8 mouse cellular contexts compared by ENCODE assay signal in the genomic region with DNA sequence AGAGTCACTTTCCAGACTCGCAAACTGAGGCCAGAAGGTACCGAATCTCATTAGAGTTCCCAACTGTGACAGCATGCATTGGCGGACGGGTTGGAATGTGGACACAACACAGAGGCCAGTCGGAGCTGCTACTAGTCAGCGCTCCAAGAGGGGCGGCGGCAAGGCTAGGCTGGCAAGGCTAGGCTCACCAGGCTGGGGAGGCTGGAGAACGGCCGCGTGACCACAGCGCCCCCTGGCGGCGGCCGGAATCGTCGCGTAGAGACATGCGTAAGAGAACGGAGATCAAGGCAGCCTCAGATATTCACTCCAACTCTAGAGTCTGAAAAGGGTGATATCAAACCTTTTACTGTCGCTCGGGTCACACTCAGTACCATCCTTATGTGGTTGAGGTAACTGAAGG.
DNase-seq lines count a peak whose midpoint lies in the region; ATAC-seq and TF ChIP-seq lines count a peak whose summit lies in the region.

No protein-coding gene starts in this region.

- peak; percentile 69 for ATAC-seq in Patski
- ATAC-seq in lung, embryonic 16.5 days (ENCODE audit: low read depth), result peak; percentile 95

- POLR2A ChIA-PET in Patski (lab: Charles Lee), result no interaction called here

- in situ Hi-C loops in Patski (cut with MboI; ENCODE audit: low pct_unique_long_range_greater_than_20kb), result loop anchor here (10.0 to 25.0 kb wide), 2 partner anchors 1244 to 1516 kb away; a partner anchor contains a TSS

- no peak for DNase-seq in Patski (ENCODE audit: low read depth, low spot score)
- DNase-seq in cerebellum, adult 9-11 months, result peak; percentile 20
- peak; percentile 65 to 82 for DNase-seq in frontal cortex, postnatal 10 days (ENCODE audit: low spot score in 2 of 2)
- peak; percentile 88 for DNase-seq in hindbrain, embryonic 10.5 days (ENCODE audit: low spot score)
- DNase-seq in layer of hippocampus, adult 9-10 months (ENCODE audit: low spot score), result peak; percentile 48
- peak; percentile 81 for DNase-seq in ovary, postnatal 36 days (ENCODE audit: low spot score)
- peak; percentile 81 for DNase-seq in thymus, postnatal 14 days

- peaks cover 8% of the 10 kb centered on the region for H3K4me1 ChIP-seq in hindbrain, embryonic 10.5 days (replicated peaks)
- H3K4me1 ChIP-seq in lung, embryonic 16.5 days (replicated peaks; ENCODE audit: control insufficient read depth, insufficient read depth, low read length), result peaks cover 4% of the 10 kb centered on the region; the same call in 1 of the 2 replicates

- peak overlapping the region; percentile 35 for H3K4me3 ChIP-seq in hindbrain, embryonic 10.5 days
- no peak overlapping the region for H3K4me3 ChIP-seq in lung, embryonic 16.5 days (ENCODE audit: low read length)

- 3% methylated on average over 22 of the region's 22 CpGs for WGBS in hindbrain, embryonic 10.5 days
- 2% methylated on average over 22 of the region's 22 CpGs for WGBS in lung, embryonic 16.5 days

- no peaks in the 10 kb centered on the region for H3K36me3 ChIP-seq in hindbrain, embryonic 10.5 days
- no peaks in the 10 kb centered on the region for H3K36me3 ChIP-seq in lung, embryonic 16.5 days (ENCODE audit: control insufficient read depth, insufficient read depth, low read length)

- peak; percentile 93 for TF ChIP-seq CTCF in Patski (IDR thresholded peaks at IDR 0.05)

- 0 out of 2 replicates have a peak overlapping the region, but pooled peaks have one; percentile 13 for H3K9ac ChIP-seq in lung, embryonic 16.5 days (ENCODE audit: low read length)

- H3K27me3 ChIP-seq in Patski, result peaks cover 7% of the 10 kb centered on the region
- peaks cover 8% of the 10 kb centered on the region for H3K27me3 ChIP-seq in hindbrain, embryonic 10.5 days (ENCODE audit: insufficient read depth, poor library complexity, severe bottlenecking)
- no peaks in the 10 kb centered on the region for H3K27me3 ChIP-seq in lung, embryonic 16.5 days (ENCODE audit: control insufficient read depth, insufficient read depth, low read depth, low read length)

- CTCF ChIA-PET in Patski (lab: Charles Lee), result interaction anchor here (0.9 to 1.7 kb wide), 4 partner anchors 9 to 17 kb away, joined by 3 to 4 read pairs (median 3); no protein-coding TSS in a partner anchor

- H3K9me3 ChIP-seq in hindbrain, embryonic 10.5 days, result peaks cover 14% of the 10 kb centered on the region; the same call in 1 of the 2 replicates
- H3K9me3 ChIP-seq in lung, embryonic 16.5 days (ENCODE audit: control insufficient read depth, low read length), result peaks cover 8% of the 10 kb centered on the region; the same call in 1 of the 2 replicates

- peak overlapping the region; percentile 41 for H3K4me2 ChIP-seq in lung, embryonic 16.5 days (ENCODE audit: low read depth, low read length)

- peak overlapping the region; percentile 62 for H3K27ac ChIP-seq in hindbrain, embryonic 10.5 days
- H3K27ac ChIP-seq in lung, embryonic 16.5 days (ENCODE audit: low read length), result peak overlapping the region; percentile 64
